Mouse (Mus musculus): ENCODE results near the gene Psmd13. TPM values are rescaled to one million over a fixed set of nuclear protein-coding genes. Genes with fewer than 3 reads are reported as not detected.
A peak's percentile ranks its signal among the peaks of the same experiment; 100 is the strongest.

Psmd13 gene
- polyA plus RNA-seq, 1 experiment from 2014 or later, result 187 TPM

GRCm38 (mm10) chr7:140857550-140858505 is 23.9 kb upstream of the Psmd13 start, which contains the start of gene Bet1l:
Gene Bet1l (minus strand): TSS chr7:140857577.
- H3K4me3 ChIP-seq, result peak within 1 kb of the TSS; percentile 70
- H3K4me2 ChIP-seq, result peak within 1 kb of the TSS; percentile 87
- peaks cover 67% of the 10 kb centered on the region for H3K36me3 ChIP-seq
- peaks cover 22% of the 10 kb centered on the region for H3K4me1 ChIP-seq (replicated peaks)
- no peaks in the 10 kb centered on the region for H3K27me3 ChIP-seq (replicated peaks)
- 33% methylated on average over 40 of the region's 40 CpGs for WGBS
- peak; percentile 40; the same call in 1 of the 2 replicates for ATAC-seq (ENCODE audit: insufficient number of reproducible peaks, low FRiP score)
- peak within 1 kb of the TSS; percentile 87 for H3K9ac ChIP-seq
- H3K9me3 ChIP-seq (replicated peaks), result no peaks in the 10 kb centered on the region
- H3K27ac ChIP-seq (ENCODE audit: poor library complexity, severe bottlenecking), result peak within 1 kb of the TSS; percentile 87

GRCm38 (mm10) chr7:140858746-140859145 is 23.0 kb upstream of the Psmd13 start:
- WGBS, result 95% methylated on average over 8 of the region's 8 CpGs
- no peaks in the 10 kb centered on the region for H3K27me3 ChIP-seq (replicated peaks)
- peaks cover 67% of the 10 kb centered on the region for H3K36me3 ChIP-seq
- peak overlapping the region; percentile 70; the same call in 1 of the 2 replicates for H3K4me3 ChIP-seq
- no peak overlapping the region for H3K27ac ChIP-seq (ENCODE audit: poor library complexity, severe bottlenecking)
- H3K4me2 ChIP-seq, result peak overlapping the region; percentile 87
- H3K4me1 ChIP-seq (replicated peaks), result peaks cover 22% of the 10 kb centered on the region
- ATAC-seq (ENCODE audit: insufficient number of reproducible peaks, low FRiP score), result no peak
- H3K9me3 ChIP-seq (replicated peaks), result no peaks in the 10 kb centered on the region
- H3K9ac ChIP-seq, result peak overlapping the region; percentile 87

DNA sequence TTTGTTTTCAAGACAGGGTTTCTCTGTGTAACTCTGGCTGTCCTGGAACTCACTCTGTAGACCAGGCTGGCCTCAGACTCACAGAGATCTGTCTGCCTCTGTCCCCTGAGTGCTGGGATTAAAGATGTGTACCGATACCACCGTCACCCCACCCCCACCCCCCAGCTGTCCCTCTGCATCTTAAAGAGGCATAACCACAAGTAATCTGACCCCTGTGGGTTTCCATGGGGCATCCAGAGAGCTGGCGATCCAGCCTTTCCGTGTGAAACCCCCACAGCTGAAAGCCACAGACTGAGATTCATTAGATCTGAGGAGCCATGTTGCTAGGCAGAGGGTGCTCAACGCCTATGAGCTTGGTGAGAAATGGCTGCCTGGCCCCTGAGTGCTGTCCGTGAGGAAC is 21.8 kb upstream of the Psmd13 start:
- H3K27ac ChIP-seq (ENCODE audit: poor library complexity, severe bottlenecking), result no peak overlapping the region
- no peak overlapping the region for H3K9ac ChIP-seq
- H3K27me3 ChIP-seq (replicated peaks), result no peaks in the 10 kb centered on the region
- H3K4me2 ChIP-seq, result no peak overlapping the region
- ATAC-seq (ENCODE audit: insufficient number of reproducible peaks, low FRiP score), result no peak
- peaks cover 67% of the 10 kb centered on the region for H3K36me3 ChIP-seq
- WGBS, result 78% methylated on average over 6 of the region's 6 CpGs
- no peak overlapping the region for H3K4me3 ChIP-seq
- no peaks in the 10 kb centered on the region for H3K9me3 ChIP-seq (replicated peaks)
- peaks cover 19% of the 10 kb centered on the region for H3K4me1 ChIP-seq (replicated peaks)

GRCm38 (mm10) chr7:140860728-140861127 is 21.0 kb upstream of the Psmd13 start:
- Histone ChIP-seq H3K27ac (ENCODE audit: poor library complexity, severe bottlenecking) (no peak overlapping the region), H3K36me3 (peaks cover 71% of the 10 kb centered on the region), H3K27me3 (replicated peaks) (no peaks in the 10 kb centered on the region), H3K9ac (no peak overlapping the region), H3K4me1 (replicated peaks) (peaks cover 13% of the 10 kb centered on the region), H3K9me3 (replicated peaks) (no peaks in the 10 kb centered on the region), H3K4me2 (no peak overlapping the region), H3K4me3 (no peak overlapping the region)
- WGBS, result 91% methylated on average over 5 of the region's 5 CpGs
- no peak for ATAC-seq (ENCODE audit: insufficient number of reproducible peaks, low FRiP score)

- WGBS, result 89% methylated on average over 12 of the region's 12 CpGs
- no peak overlapping the region for H3K9ac ChIP-seq
- no peak overlapping the region for H3K4me3 ChIP-seq
- no peaks in the 10 kb centered on the region for H3K4me1 ChIP-seq (replicated peaks)
- no peak overlapping the region for H3K4me2 ChIP-seq
- no peak overlapping the region for H3K27ac ChIP-seq (ENCODE audit: poor library complexity, severe bottlenecking)
- no peak for ATAC-seq (ENCODE audit: insufficient number of reproducible peaks, low FRiP score)
- no peaks in the 10 kb centered on the region for H3K27me3 ChIP-seq (replicated peaks)
- peaks cover 84% of the 10 kb centered on the region for H3K36me3 ChIP-seq
- H3K9me3 ChIP-seq (replicated peaks), result no peaks in the 10 kb centered on the region
Observed at GRCm38 (mm10) chr7:140864761-140865160, 17.0 kb upstream of the Psmd13 start.

- no peak overlapping the region for H3K4me2 ChIP-seq
- ATAC-seq (ENCODE audit: insufficient number of reproducible peaks, low FRiP score), result no peak
- 87% methylated on average over 4 of the region's 4 CpGs for WGBS
- no peak overlapping the region for H3K27ac ChIP-seq (ENCODE audit: poor library complexity, severe bottlenecking)
- no peak overlapping the region for H3K4me3 ChIP-seq
- 0 out of 2 replicates have a peak, but pooled peaks cover 4% of the 10 kb centered on the region for H3K4me1 ChIP-seq (replicated peaks)
- no peaks in the 10 kb centered on the region for H3K9me3 ChIP-seq (replicated peaks)
- H3K27me3 ChIP-seq (replicated peaks), result no peaks in the 10 kb centered on the region
- peaks cover 73% of the 10 kb centered on the region for H3K36me3 ChIP-seq
- no peak overlapping the region for H3K9ac ChIP-seq
Observed at GRCm38 (mm10) chr7:140874224-140874623, 7.5 kb upstream of the Psmd13 start.

GRCm38 (mm10) chr7:140877364-140877763 is 4.4 kb upstream of the Psmd13 start:
- H3K27ac ChIP-seq (ENCODE audit: poor library complexity, severe bottlenecking), result no peak overlapping the region
- H3K9ac ChIP-seq, result no peak overlapping the region
- H3K4me1 ChIP-seq (replicated peaks), result 0 out of 2 replicates have a peak, but pooled peaks cover 11% of the 10 kb centered on the region
- H3K36me3 ChIP-seq, result peaks cover 53% of the 10 kb centered on the region
- no peak overlapping the region for H3K4me3 ChIP-seq
- H3K4me2 ChIP-seq, result no peak overlapping the region
- no peak for ATAC-seq (ENCODE audit: insufficient number of reproducible peaks, low FRiP score)
- H3K27me3 ChIP-seq (replicated peaks), result no peaks in the 10 kb centered on the region
- WGBS, result 77% methylated on average over 6 of the region's 6 CpGs
- H3K9me3 ChIP-seq (replicated peaks), result no peaks in the 10 kb centered on the region

DNA sequence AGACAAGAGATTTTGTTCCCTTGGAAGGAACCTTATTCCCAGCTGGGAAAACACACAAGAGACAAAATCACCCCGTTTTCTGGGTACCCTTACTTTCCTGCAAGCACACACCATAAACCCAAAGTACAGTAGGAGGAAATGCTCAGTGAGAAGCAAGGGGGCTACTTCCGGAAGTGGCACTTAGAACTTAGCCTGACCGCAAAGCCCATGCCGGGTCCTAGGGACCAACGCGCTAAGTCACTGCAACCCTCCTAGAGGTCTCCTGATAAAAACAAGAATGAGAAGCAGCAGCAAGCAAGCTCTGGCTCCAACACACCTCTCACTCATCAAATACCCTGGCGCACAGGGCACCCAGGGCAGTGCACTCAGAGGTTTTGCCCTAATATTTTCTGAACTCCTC is 2.4 kb upstream of the Psmd13 start:
- H3K9me3 ChIP-seq (replicated peaks), result no peaks in the 10 kb centered on the region
- WGBS, result 81% methylated on average over 7 of the region's 7 CpGs
- H3K27me3 ChIP-seq (replicated peaks), result no peaks in the 10 kb centered on the region
- peaks cover 21% of the 10 kb centered on the region for H3K4me1 ChIP-seq (replicated peaks)
- peaks cover 42% of the 10 kb centered on the region for H3K36me3 ChIP-seq
- H3K4me2 ChIP-seq, result no peak overlapping the region
- no peak for ATAC-seq (ENCODE audit: insufficient number of reproducible peaks, low FRiP score)
- no peak overlapping the region for H3K4me3 ChIP-seq
- no peak overlapping the region for H3K9ac ChIP-seq
- H3K27ac ChIP-seq (ENCODE audit: poor library complexity, severe bottlenecking), result no peak overlapping the region

DNA sequence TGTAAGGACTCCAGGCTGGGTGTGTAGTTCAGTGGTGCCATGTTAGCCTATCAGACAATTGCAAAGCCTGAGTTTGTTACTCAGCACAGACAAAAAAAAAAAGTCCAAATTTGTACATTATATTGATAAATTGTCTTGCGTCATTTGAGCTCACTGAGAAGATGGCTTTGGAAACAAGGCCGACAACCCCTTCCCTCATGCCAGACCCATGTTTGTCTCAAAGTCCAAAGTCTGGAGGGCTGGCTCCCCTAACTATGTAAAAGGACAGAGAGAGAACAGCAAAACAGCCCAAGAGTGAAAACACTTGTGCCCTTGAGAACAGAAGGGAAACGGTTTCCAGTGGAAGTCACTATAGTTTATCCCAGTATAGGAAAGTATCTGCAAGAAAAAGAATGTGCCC is 1.3 kb upstream of the Psmd13 start:
- 85% methylated on average over 3 of the region's 3 CpGs for WGBS
- H3K36me3 ChIP-seq, result peaks cover 38% of the 10 kb centered on the region
- peak overlapping the region; percentile 14; the same call in 1 of the 2 replicates for H3K27ac ChIP-seq (ENCODE audit: poor library complexity, severe bottlenecking)
- ATAC-seq (ENCODE audit: insufficient number of reproducible peaks, low FRiP score), result no peak
- no peaks in the 10 kb centered on the region for H3K9me3 ChIP-seq (replicated peaks)
- H3K9ac ChIP-seq, result no peak overlapping the region
- peaks cover 21% of the 10 kb centered on the region for H3K4me1 ChIP-seq (replicated peaks)
- no peaks in the 10 kb centered on the region for H3K27me3 ChIP-seq (replicated peaks)
- no peak overlapping the region for H3K4me3 ChIP-seq
- H3K4me2 ChIP-seq, result peak overlapping the region; percentile 50

GRCm38 (mm10) chr7:140880865-140881515 is 778 bp upstream of the Psmd13 start:
- ATAC-seq (ENCODE audit: insufficient number of reproducible peaks, low FRiP score), result no peak

GRCm38 (mm10) chr7:140882469-140882803 is 668 bp downstream of the Psmd13 start:
- H3K27ac ChIP-seq (ENCODE audit: poor library complexity, severe bottlenecking), result peak overlapping the region; percentile 91; the same call in 1 of the 2 replicates
- 0% methylated on average over 12 of the region's 12 CpGs for WGBS
- H3K4me2 ChIP-seq, result peak overlapping the region; percentile 85
- no peaks in the 10 kb centered on the region for H3K27me3 ChIP-seq (replicated peaks)
- H3K4me1 ChIP-seq (replicated peaks), result peaks cover 21% of the 10 kb centered on the region
- peak overlapping the region; percentile 98 for H3K4me3 ChIP-seq
- H3K9ac ChIP-seq, result peak overlapping the region; percentile 93
- H3K36me3 ChIP-seq, result peaks cover 33% of the 10 kb centered on the region
- H3K9me3 ChIP-seq (replicated peaks), result no peaks in the 10 kb centered on the region
- peak; percentile 29 for ATAC-seq (ENCODE audit: insufficient number of reproducible peaks, low FRiP score)

More at GRCm38 (mm10) chr7:140880865-140881515, 778 bp upstream of the Psmd13 start:
- Histone ChIP-seq H3K9me3 (replicated peaks) (no peaks in the 10 kb centered on the region), H3K27ac (ENCODE audit: poor library complexity, severe bottlenecking) (peak overlapping the region; percentile 91; the same call in 1 of the 2 replicates), H3K4me2 (peak overlapping the region; percentile 85), H3K4me1 (replicated peaks) (peaks cover 21% of the 10 kb centered on the region), H3K27me3 (replicated peaks) (no peaks in the 10 kb centered on the region), H3K36me3 (peaks cover 33% of the 10 kb centered on the region), H3K4me3 (peak overlapping the region; percentile 98), H3K9ac (peak overlapping the region; percentile 26; the same call in 1 of the 2 replicates)
- WGBS, result 16% methylated on average over 8 of the region's 8 CpGs

Measured in heart, embryonic 12.5 days (tissue).